Mouse (Mus musculus) neural tube, embryonic 11.5 days (tissue): ENCODE results near the gene Fbxw8. TPM values are rescaled to one million over a fixed set of nuclear protein-coding genes. Genes with fewer than 3 reads are reported as not detected.
A peak's percentile ranks its signal among the peaks of the same experiment; 100 is the strongest.

Source experiments
- ATAC-seq: fragments of 200-750 bp; cut with Nextera tagmentation; 2 replicates; pipeline ENCODE4 v1.8.0; 2017; ENCODE audit warnings: moderate number of reproducible peaks, mild to moderate bottlenecking, moderate TSS enrichment, moderate library complexity; ENCODE audit not compliant: insufficient read depth, low FRiP score, low TSS enrichment
- DNase-seq: peaks from one replicate; pipeline ENCODE4 v3.0.0-alpha.2; 2015; ENCODE audit warnings: low spot score
- H3K27ac ChIP-seq: fragments of 300-500 bp; sonication (generic); 2 replicates; pipeline ENCODE4 v1.5.1; 2014; ENCODE audit warnings: low read depth, mild to moderate bottlenecking, low read length
- H3K27me3 ChIP-seq: fragments of 300-500 bp; sonication (generic); 2 replicates; pipeline ENCODE4 v1.6.1; 2014; ENCODE audit warnings: mild to moderate bottlenecking, low read length, mixed read lengths; ENCODE audit not compliant: control insufficient read depth, insufficient read depth
- H3K36me3 ChIP-seq: fragments of 300-500 bp; sonication (generic); 2 replicates; pipeline ENCODE4 v1.6.1; 2014; ENCODE audit warnings: mild to moderate bottlenecking, low read length, moderate library complexity, mixed read lengths; ENCODE audit not compliant: control insufficient read depth, insufficient read depth
- H3K4me1 ChIP-seq: fragments of 300-500 bp; sonication (generic); 2 replicates; pipeline ENCODE4 v1.6.1; 2014; ENCODE audit warnings: low read length, mixed read lengths; ENCODE audit not compliant: control insufficient read depth, insufficient read depth
- H3K4me2 ChIP-seq: fragments of 300-500 bp; sonication (generic); 2 replicates; pipeline ENCODE4 v1.6.1; 2014; ENCODE audit warnings: low read depth, mild to moderate bottlenecking, moderate library complexity
- H3K4me3 ChIP-seq: fragments of 300-500 bp; sonication (generic); 2 replicates; pipeline ENCODE4 v1.5.1; 2014; ENCODE audit warnings: low read depth, low read length
- H3K9ac ChIP-seq: fragments of 300-500 bp; sonication (generic); 2 replicates; pipeline ENCODE4 v1.6.1; 2014; ENCODE audit warnings: mild to moderate bottlenecking, low read length
- H3K9me3 ChIP-seq: fragments of 300-500 bp; sonication (generic); 2 replicates; pipeline ENCODE4 v1.6.1; 2016; ENCODE audit warnings: low read length; ENCODE audit not compliant: control insufficient read depth
- WGBS: fragments of 180-500 bp; shearing (Covaris S2); extraction: QIAGEN DNeasy Blood & Tissue Kit; methylation state at CpG from one replicate; pipeline ENCODE4 v1.1.7; 2014; 5-methylcytosine and 5-hydroxymethylcytosine counted together
- polyA plus RNA-seq: library from polyadenylated mRNA; unstranded; fragments of >200 nt; fragmentation: Nextera tagmentation; extraction: Ambion mirVana; gene quantifications from 2 replicates; pipeline ENCODE4 v1.2.1, GENCODE M21; 2014

Fbxw8 gene
- polyA plus RNA-seq, 1 experiment from 2014 or later: 28.4 TPM

- no peak overlapping the region for H3K9ac ChIP-seq
- H3K27ac ChIP-seq: no peak overlapping the region
- H3K4me3 ChIP-seq: no peak overlapping the region
- peaks cover 33% of the 10 kb centered on the region for H3K4me1 ChIP-seq
- ATAC-seq (no peak), DNase-seq (no peak)
- H3K9me3 ChIP-seq: no peaks in the 10 kb centered on the region
- H3K36me3 ChIP-seq: peaks cover 2% of the 10 kb centered on the region
- H3K4me2 ChIP-seq: no peak overlapping the region
- no peaks in the 10 kb centered on the region for H3K27me3 ChIP-seq
- WGBS: 65% methylated on average over 6 of the region's 6 CpGs
Measured at GRCm38 (mm10) chr5:118081996-118082395, 73.3 kb downstream of the Fbxw8 start.

GRCm38 (mm10) chr5:118081374-118081949 is 73.8 kb downstream of the Fbxw8 start:
- Histone ChIP-seq H3K27ac (peak overlapping the region; percentile 20; the same call in 1 of the 2 replicates), H3K9me3 (no peaks in the 10 kb centered on the region), H3K4me1 (peaks cover 29% of the 10 kb centered on the region), H3K36me3 (peaks cover 5% of the 10 kb centered on the region), H3K4me3 (no peak overlapping the region), H3K4me2 (no peak overlapping the region), H3K9ac (no peak overlapping the region), H3K27me3 (no peaks in the 10 kb centered on the region)
- WGBS: 70% methylated on average over 9 of the region's 9 CpGs
- ATAC-seq: no peak
- DNase-seq: no peak

GRCm38 (mm10) chr5:118079839-118080250 is 75.4 kb downstream of the Fbxw8 start:
- Histone ChIP-seq H3K9me3 (no peaks in the 10 kb centered on the region), H3K4me3 (no peak overlapping the region), H3K36me3 (peaks cover 7% of the 10 kb centered on the region), H3K9ac (no peak overlapping the region), H3K4me2 (no peak overlapping the region), H3K4me1 (peaks cover 28% of the 10 kb centered on the region), H3K27ac (peak overlapping the region; percentile 45; the same call in 1 of the 2 replicates), H3K27me3 (no peaks in the 10 kb centered on the region)
- 57% methylated on average over 11 of the region's 11 CpGs for WGBS
- peak; percentile 51 for DNase-seq
- ATAC-seq: 0 out of 2 replicates have a peak, but pooled peaks have one; percentile 31

- ATAC-seq: no peak
- WGBS: 78% methylated on average over 6 of the region's 6 CpGs
- H3K9ac ChIP-seq: no peak overlapping the region
- H3K36me3 ChIP-seq: peaks cover 9% of the 10 kb centered on the region
- H3K27me3 ChIP-seq: no peaks in the 10 kb centered on the region
- H3K27ac ChIP-seq: 0 out of 2 replicates have a peak overlapping the region, but pooled peaks have one; percentile 23
- no peak overlapping the region for H3K4me3 ChIP-seq
- H3K4me1 ChIP-seq: peaks cover 28% of the 10 kb centered on the region
- no peak for DNase-seq
- H3K4me2 ChIP-seq: no peak overlapping the region
- H3K9me3 ChIP-seq: no peaks in the 10 kb centered on the region
Measured at GRCm38 (mm10) chr5:118079354-118079753, 75.9 kb downstream of the Fbxw8 start.

GRCm38 (mm10) chr5:118078550-118078949 is 76.7 kb downstream of the Fbxw8 start:
- Histone ChIP-seq H3K9ac (no peak overlapping the region), H3K27me3 (no peaks in the 10 kb centered on the region), H3K4me3 (no peak overlapping the region), H3K4me1 (peaks cover 20% of the 10 kb centered on the region), H3K9me3 (no peaks in the 10 kb centered on the region), H3K27ac (no peak overlapping the region), H3K4me2 (no peak overlapping the region), H3K36me3 (peaks cover 9% of the 10 kb centered on the region)
- ATAC-seq (no peak), DNase-seq (no peak)
- 83% methylated on average over 6 of the region's 6 CpGs for WGBS

GRCm38 (mm10) chr5:118076721-118077592 is 78.3 kb downstream of the Fbxw8 start:
- ATAC-seq: no peak
- DNase-seq: no peak
- H3K9ac ChIP-seq: no peak overlapping the region
- peaks cover 13% of the 10 kb centered on the region for H3K4me1 ChIP-seq
- peaks cover 9% of the 10 kb centered on the region for H3K36me3 ChIP-seq
- no peak overlapping the region for H3K27ac ChIP-seq
- H3K9me3 ChIP-seq: no peaks in the 10 kb centered on the region
- H3K4me3 ChIP-seq: no peak overlapping the region
- 92% methylated on average over 15 of the region's 15 CpGs for WGBS
- no peak overlapping the region for H3K4me2 ChIP-seq
- no peaks in the 10 kb centered on the region for H3K27me3 ChIP-seq

- WGBS: 89% methylated on average over 15 of the region's 15 CpGs
- H3K36me3 ChIP-seq: peaks cover 9% of the 10 kb centered on the region
- H3K4me2 ChIP-seq: no peak overlapping the region
- H3K4me3 ChIP-seq: no peak overlapping the region
- H3K9me3 ChIP-seq: no peaks in the 10 kb centered on the region
- no peaks in the 10 kb centered on the region for H3K27me3 ChIP-seq
- no peak overlapping the region for H3K27ac ChIP-seq
- no peak overlapping the region for H3K9ac ChIP-seq
- no peaks in the 10 kb centered on the region for H3K4me1 ChIP-seq
- DNase-seq (no peak), ATAC-seq (no peak)
Measured at GRCm38 (mm10) chr5:118073213-118073773, 82.0 kb downstream of the Fbxw8 start.

- WGBS: 81% methylated on average over 5 of the region's 5 CpGs
- H3K36me3 ChIP-seq: peaks cover 7% of the 10 kb centered on the region
Measured at GRCm38 (mm10) chr5:118071766-118072165, 83.5 kb downstream of the Fbxw8 start.

More at GRCm38 (mm10) chr5:118071766-118072165, 83.5 kb downstream of the Fbxw8 start:
- H3K27ac ChIP-seq: no peak overlapping the region
- H3K4me2 ChIP-seq: no peak overlapping the region
- no peak overlapping the region for H3K4me3 ChIP-seq
- no peaks in the 10 kb centered on the region for H3K9me3 ChIP-seq
- DNase-seq (no peak), ATAC-seq (no peak)
- no peak overlapping the region for H3K9ac ChIP-seq
- no peaks in the 10 kb centered on the region for H3K27me3 ChIP-seq
- H3K4me1 ChIP-seq: no peaks in the 10 kb centered on the region
